Mouse (Mus musculus): ENCODE results near the gene Olfm2.

DNA sequence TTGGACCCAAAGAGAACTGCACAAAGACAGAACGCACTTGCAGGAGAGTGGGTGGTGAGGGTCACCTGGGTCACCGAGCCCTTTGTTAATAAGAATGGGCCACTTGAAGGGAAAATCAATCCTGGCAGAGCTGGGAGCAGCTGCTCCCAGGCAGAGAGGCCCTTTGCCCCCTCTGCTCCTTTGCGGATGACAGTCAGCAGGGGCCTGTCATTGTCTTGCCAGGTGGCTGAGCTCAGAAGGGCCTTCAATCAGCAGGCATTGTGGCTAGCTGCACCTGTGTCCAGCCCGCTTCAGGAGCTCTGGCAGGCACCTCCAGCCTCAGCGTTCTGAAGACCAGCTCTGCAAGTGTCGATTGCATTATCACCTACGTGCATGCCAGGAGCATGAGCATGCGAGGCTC is 48.7 kb downstream of the Olfm2 start:
- TF ChIP-seq POLR2A (IDR thresholded peaks at IDR 0.05; ENCODE audit: extremely low read depth, insufficient read depth, low read length) (no peak), CTCF (IDR thresholded peaks at IDR 0.05; ENCODE audit: extremely low read depth, insufficient read depth, low read length) (no peak)

Measured in cortical plate, adult 2 months (tissue).